Comparison of ENCODE assay signal across 23 mouse cellular contexts in the genomic region with DNA sequence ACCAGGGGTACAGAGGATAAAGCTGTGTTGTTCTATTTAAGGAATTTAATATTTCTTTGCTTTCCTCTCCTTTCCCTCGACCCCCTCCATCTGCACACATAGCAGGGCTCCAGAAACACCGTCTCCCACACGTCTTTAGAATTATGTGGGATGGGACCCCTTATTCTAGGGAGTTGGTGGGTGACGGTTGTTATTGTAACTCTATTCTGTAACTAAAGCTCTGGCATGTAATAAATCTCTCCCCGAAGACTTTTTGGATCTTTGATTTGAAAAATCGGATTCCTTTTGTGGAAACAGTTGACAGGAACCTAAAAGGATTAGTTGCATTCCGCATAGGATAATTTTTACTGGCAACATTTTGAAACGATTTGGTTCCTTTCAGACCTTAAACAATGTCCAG. TPM values are rescaled to one million over a fixed set of nuclear protein-coding genes. Genes with fewer than 3 reads are reported as not detected.
DNase-seq lines count a peak whose midpoint lies in the region; ATAC-seq lines count a peak whose summit lies in the region.
"Had no signal": no experiment of that assay in that cellular context is flagged by ENCODE, and none has a peak within 500 bp of the region (broad histone marks: within the 10 kb centered on the region; RNA-seq: fewer than 3 reads in every experiment).

No protein-coding gene starts in this region.

- peak overlapping the region; percentile 78; the same call in 1 of the 2 replicates for H3K4me2 ChIP-seq in kidney, embryonic 16.5 days (replicated peaks; ENCODE audit: low read depth, low read length)

- ATAC-seq in kidney, embryonic 16.5 days (ENCODE audit: low FRiP score, low TSS enrichment) = no peak
- ATAC-seq: activated CD4-positive, CD25-positive, alpha-beta regulatory T cell, adult 4 months; CD4-positive, CD25-positive, alpha-beta regulatory T cell, adult 4 months; inflammation-experienced regulatory T-cells, adult 6 months; intestine, postnatal 0 days had no signal

- peaks cover 25% of the 10 kb centered on the region for H3K4me1 ChIP-seq in kidney, embryonic 16.5 days (ENCODE audit: insufficient read depth, low read length)

- H3K36me3 ChIP-seq in kidney, embryonic 16.5 days (ENCODE audit: insufficient read depth, low read length) = no peaks in the 10 kb centered on the region
- H3K36me3 ChIP-seq: embryonic facial prominence, embryonic 15.5 days; forebrain, embryonic 10.5 days; forebrain, embryonic 15.5 days; G1E; heart, embryonic 15.5 days; hindbrain, embryonic 10.5 days had no signal

- no peaks in the 10 kb centered on the region for H3K9me3 ChIP-seq in kidney, embryonic 16.5 days (ENCODE audit: low read length)
- H3K9me3 ChIP-seq: embryonic facial prominence, embryonic 15.5 days; forebrain, embryonic 10.5 days; forebrain, embryonic 15.5 days; heart, embryonic 15.5 days; hindbrain, embryonic 10.5 days had no signal

- intact Hi-C loops in heart, postnatal 36 days (cut with DNase I) = no loop called here

- H3K9ac ChIP-seq in kidney, embryonic 16.5 days (replicated peaks; ENCODE audit: low read length) = no peak overlapping the region
- H3K9ac ChIP-seq: embryonic facial prominence, embryonic 15.5 days; forebrain, embryonic 15.5 days; heart, embryonic 15.5 days had no signal

- no peak overlapping the region for H3K27ac ChIP-seq in kidney, embryonic 16.5 days (ENCODE audit: low read length)
- H3K27ac ChIP-seq: embryonic facial prominence, embryonic 15.5 days; forebrain, embryonic 15.5 days; heart, adult 2 months; heart, embryonic 15.5 days had no signal

- H3K27me3 ChIP-seq in kidney, embryonic 16.5 days (ENCODE audit: insufficient read depth, low read length) = peaks cover 74% of the 10 kb centered on the region

- H3K4me3 ChIP-seq in kidney, embryonic 16.5 days (ENCODE audit: low read length) = no peak overlapping the region
- H3K4me3 ChIP-seq: erythroblast, embryonic 14.5 days; heart, adult 2 months had no signal

- 3% methylated on average over 8 of the region's 8 CpGs for WGBS in kidney, embryonic 16.5 days

- DNase-seq in embryo, embryonic 10.5 days (ENCODE audit: low spot score) = peak; percentile 62
- no peak for DNase-seq in embryo, embryonic 11 days
- DNase-seq in heart, adult 11 months = peak; percentile 18
- DNase-seq in heart, postnatal 36 days = no peak
- DNase-seq in kidney, adult 18-20 months = no peak
- DNase-seq in adrenal gland, adult 8-10 months = no peak
- DNase-seq: B cell, adult 2 months; cerebellum, adult 11 months; cerebellum, adult 8-10 months; heart, adult 2 months; heart, postnatal 14 days had no signal

RNA-seq across cellular contexts. Expression of gene Foxd1, which starts 11.0 kb away (rescaled TPM):
- under 1 TPM; 0.05 to 0.08 TPM for total RNA-seq in heart, postnatal 36 days (2021)
- 2.5 and 3.1 TPM in 2 replicates for polyA plus RNA-seq in kidney, embryonic 16.5 days (2015; fragmentation: Nextera tagmentation; extraction: Ambion mirVana)
- 1 to 10 TPM in 3 of 4 experiments, under 1 TPM in 1; 0.96 to 1.8 (median 1.4) TPM for total RNA-seq in adrenal gland, adult 8-10 months (2022)
- polyA plus RNA-seq: activated CD4-positive, CD25-positive, alpha-beta regulatory T cell, adult 4 months; CD4-positive, CD25-positive, alpha-beta regulatory T cell, adult 4 months; erythroblast, embryonic 14.5 days; G1E; heart, embryonic 15.5 days; inflammation-experienced regulatory T-cells, adult 6 months; intestine, postnatal 0 days had no signal

RNA-seq across cellular contexts. Expression of gene Btf3, which starts 48.3 kb away (rescaled TPM):
- 100 to 1,000 TPM; 212 to 214 TPM for total RNA-seq in heart, postnatal 36 days (2021)
- 603 and 613 TPM in 2 replicates for polyA plus RNA-seq in kidney, embryonic 16.5 days (2015; fragmentation: Nextera tagmentation; extraction: Ambion mirVana)
- total RNA-seq in adrenal gland, adult 8-10 months (2022) = 100 to 1,000 TPM; 278 to 323 (median 310) TPM

Comparison
In these comparisons a context has a peak if more than half of its experiments do, and no peak if none do; other contexts are left out.
1. DNase-seq: peak in embryo, embryonic 10.5 days (single experiment) and heart, adult 11 months (single experiment); none in embryo, embryonic 11 days (single experiment), heart, postnatal 36 days (0 of 2), kidney, adult 18-20 months (single experiment) and adrenal gland, adult 8-10 months (single experiment).